Mouse (Mus musculus) neural tube, embryonic 13.5 days (tissue): ENCODE results near the gene Dvl2. TPM values are rescaled to one million over a fixed set of nuclear protein-coding genes. Genes with fewer than 3 reads are reported as not detected.
A peak's percentile ranks its signal among the peaks of the same experiment; 100 is the strongest.

Experiments used
- ATAC-seq: fragments of 200-750 bp; cut with Nextera tagmentation; 2 replicates; pipeline ENCODE4 v1.8.0; 2017; ENCODE audit warnings: low read depth, mild to moderate bottlenecking, moderate TSS enrichment, moderate library complexity
- H3K27ac ChIP-seq: fragments of 300-500 bp; sonication (generic); replicated peaks from 2 replicates; pipeline ENCODE4 v1.5.1; 2015; ENCODE audit warnings: moderate library complexity, mild to moderate bottlenecking, inconsistent platforms
- H3K27me3 ChIP-seq: fragments of 300-500 bp; sonication (generic); 2 replicates; pipeline ENCODE4 v1.6.1; 2015; ENCODE audit warnings: mild to moderate bottlenecking, inconsistent platforms
- H3K36me3 ChIP-seq: fragments of 300-500 bp; sonication (generic); 2 replicates; pipeline ENCODE4 v1.6.1; 2015; ENCODE audit warnings: mild to moderate bottlenecking, inconsistent platforms
- H3K4me1 ChIP-seq: fragments of 300-500 bp; sonication (generic); replicated peaks from 2 replicates; pipeline ENCODE4 v1.6.1; 2015; ENCODE audit warnings: inconsistent platforms
- H3K4me2 ChIP-seq: fragments of 300-500 bp; sonication (generic); 2 replicates; pipeline ENCODE4 v1.6.1; 2015; ENCODE audit warnings: inconsistent platforms, mild to moderate bottlenecking, moderate library complexity
- H3K4me3 ChIP-seq: fragments of 300-500 bp; sonication (generic); 2 replicates; pipeline ENCODE4 v1.5.1; 2015; ENCODE audit warnings: mild to moderate bottlenecking, inconsistent platforms
- H3K9ac ChIP-seq: fragments of 300-500 bp; sonication (generic); 2 replicates; pipeline ENCODE4 v1.6.1; 2015; ENCODE audit warnings: moderate library complexity, mild to moderate bottlenecking, inconsistent platforms
- H3K9me3 ChIP-seq: fragments of 300-500 bp; sonication (generic); 2 replicates; pipeline ENCODE4 v1.6.1; 2016; ENCODE audit warnings: inconsistent platforms
- WGBS: fragments of 180-500 bp; shearing (Covaris S2); methylation state at CpG from one replicate; pipeline ENCODE4 v1.1.7; 2015; 5-methylcytosine and 5-hydroxymethylcytosine counted together
- polyA plus RNA-seq: library from polyadenylated mRNA; unstranded; fragments of >200 nt; fragmentation: Nextera tagmentation; extraction: Ambion mirVana; gene quantifications from 2 replicates; pipeline ENCODE4 v1.2.1, GENCODE M21; 2015

Dvl2 gene
- polyA plus RNA-seq, 1 experiment from 2014 or later = 26.7 TPM

DNA sequence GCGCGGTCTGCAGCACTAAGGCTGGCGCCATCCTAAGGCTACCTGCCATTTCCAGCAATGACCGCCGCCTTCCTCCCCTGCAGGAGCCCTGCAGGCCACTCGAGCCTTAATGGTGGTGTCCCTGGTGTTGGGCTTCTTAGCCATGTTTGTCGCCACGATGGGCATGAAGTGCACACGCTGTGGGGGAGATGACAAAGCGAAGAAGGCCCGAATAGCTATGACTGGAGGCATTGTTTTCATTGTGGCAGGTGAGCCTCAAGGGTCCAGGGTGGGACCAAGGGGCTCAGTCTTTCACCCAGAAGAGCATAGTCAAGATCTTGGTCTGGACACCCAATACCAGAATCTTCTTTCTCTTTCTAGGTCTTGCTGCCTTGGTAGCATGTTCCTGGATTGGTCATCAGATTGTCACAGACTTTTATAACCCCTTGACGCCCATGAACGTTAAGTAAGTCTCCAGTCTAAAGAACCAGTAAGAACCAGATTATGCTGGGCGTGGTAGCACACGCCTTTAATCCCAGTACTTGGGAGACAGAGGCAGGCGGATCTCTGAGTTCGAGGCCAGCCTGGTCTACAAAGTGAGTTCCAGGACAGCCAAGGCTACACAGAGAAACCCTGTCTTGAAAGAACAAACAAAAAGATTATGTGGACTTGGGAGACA, 33.4 kb upstream of the Dvl2 start:
- H3K27ac ChIP-seq = no peak overlapping the region
- H3K36me3 ChIP-seq = peaks cover 42% of the 10 kb centered on the region
- peaks cover 17% of the 10 kb centered on the region for H3K4me1 ChIP-seq
- 37% methylated on average over 17 of the region's 17 CpGs for WGBS
- H3K9me3 ChIP-seq = no peaks in the 10 kb centered on the region
- peaks cover 71% of the 10 kb centered on the region for H3K27me3 ChIP-seq
- ATAC-seq = 0 out of 2 replicates have a peak, but pooled peaks have one; percentile 16
- peak overlapping the region; percentile 48 for H3K4me2 ChIP-seq
- peak overlapping the region; percentile 50; the same call in 1 of the 2 replicates for H3K9ac ChIP-seq
- peak overlapping the region; percentile 26 for H3K4me3 ChIP-seq

DNA sequence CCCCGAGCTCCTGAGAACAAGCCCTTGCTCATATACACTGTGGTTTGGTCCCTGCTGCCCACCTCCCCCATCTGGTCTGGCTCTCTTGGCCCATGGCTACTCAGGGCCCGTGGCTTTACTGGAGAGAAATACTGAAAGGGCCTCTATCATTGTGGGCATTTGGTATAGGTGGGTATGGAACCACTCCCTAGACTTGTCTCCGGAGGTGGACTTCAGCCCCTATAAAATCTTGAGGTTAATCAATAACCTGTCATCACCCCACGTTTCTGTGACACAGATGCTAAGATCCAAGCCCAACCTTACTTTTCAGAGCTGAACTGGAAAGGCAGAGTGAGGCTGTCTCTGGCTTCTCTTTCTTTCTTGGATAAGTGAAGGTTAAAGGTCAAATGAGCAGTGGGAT, 31.6 kb upstream of the Dvl2 start:
- WGBS = 89% methylated on average over 4 of the region's 4 CpGs
- Histone ChIP-seq H3K27ac (no peak overlapping the region), H3K4me2 (no peak overlapping the region), H3K9ac (no peak overlapping the region), H3K9me3 (no peaks in the 10 kb centered on the region), H3K27me3 (peaks cover 53% of the 10 kb centered on the region), H3K4me1 (peaks cover 17% of the 10 kb centered on the region), H3K36me3 (peaks cover 60% of the 10 kb centered on the region), H3K4me3 (no peak overlapping the region)
- ATAC-seq = no peak

- ATAC-seq = no peak
- no peak overlapping the region for H3K27ac ChIP-seq
- no peak overlapping the region for H3K9ac ChIP-seq
- no peak overlapping the region for H3K4me2 ChIP-seq
- peaks cover 74% of the 10 kb centered on the region for H3K36me3 ChIP-seq
- H3K27me3 ChIP-seq = peaks cover 38% of the 10 kb centered on the region
- no peak overlapping the region for H3K4me3 ChIP-seq
- 88% methylated on average over 6 of the region's 6 CpGs for WGBS
- H3K9me3 ChIP-seq = no peaks in the 10 kb centered on the region
- H3K4me1 ChIP-seq = peaks cover 16% of the 10 kb centered on the region
Observed at GRCm38 (mm10) chr11:69970222-69970621, 30.2 kb upstream of the Dvl2 start.

DNA sequence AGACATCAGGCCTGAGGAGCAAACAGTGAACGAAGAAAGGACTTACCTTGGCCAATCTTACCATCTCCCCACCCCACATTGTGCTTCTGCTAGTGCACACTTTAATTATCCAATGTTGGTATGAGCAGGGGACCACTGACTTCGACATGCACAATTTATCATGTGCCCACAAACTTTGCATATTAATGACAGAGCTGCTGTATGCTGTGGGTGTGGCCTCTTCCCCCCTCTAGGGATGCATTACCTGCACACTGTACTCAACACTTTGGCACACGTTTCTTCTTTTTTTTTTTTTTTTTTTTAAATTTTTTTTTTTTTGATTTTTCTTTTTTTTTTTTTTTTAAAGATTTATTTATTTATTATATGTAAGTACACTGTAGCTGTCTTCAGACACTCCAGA, 29.6 kb upstream of the Dvl2 start:
- Histone ChIP-seq H3K27ac (no peak overlapping the region), H3K4me1 (peaks cover 12% of the 10 kb centered on the region), H3K9me3 (no peaks in the 10 kb centered on the region), H3K4me2 (no peak overlapping the region), H3K36me3 (peaks cover 78% of the 10 kb centered on the region), H3K4me3 (no peak overlapping the region), H3K27me3 (peaks cover 33% of the 10 kb centered on the region), H3K9ac (no peak overlapping the region)
- ATAC-seq = no peak
- 82% methylated on average over 3 of the region's 3 CpGs for WGBS

DNA sequence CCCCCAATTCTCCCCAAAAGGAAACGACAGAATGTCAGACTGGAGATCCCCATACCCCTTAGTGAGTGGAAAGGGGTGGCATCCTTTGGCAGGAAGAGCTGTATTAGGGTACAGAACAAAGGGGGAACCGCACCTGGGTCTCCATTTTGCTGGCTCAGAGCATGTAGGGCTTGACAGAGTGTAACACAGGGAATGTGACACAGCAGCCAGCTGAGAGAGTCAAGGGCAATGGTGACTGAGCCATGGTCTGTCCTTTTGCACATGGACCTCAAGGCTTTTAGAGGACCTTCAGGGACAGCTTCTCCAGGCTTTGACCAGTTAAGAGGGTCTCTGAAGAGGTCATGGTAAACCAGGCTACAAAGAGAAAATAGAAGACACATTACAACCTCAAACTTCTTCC, 25.5 kb upstream of the Dvl2 start:
- 95% methylated on average over 2 of the region's 2 CpGs for WGBS
- Histone ChIP-seq H3K4me3 (no peak overlapping the region), H3K27me3 (no peaks in the 10 kb centered on the region), H3K36me3 (peaks cover 79% of the 10 kb centered on the region), H3K4me1 (peaks cover 15% of the 10 kb centered on the region), H3K9ac (no peak overlapping the region), H3K27ac (no peak overlapping the region), H3K9me3 (no peaks in the 10 kb centered on the region), H3K4me2 (no peak overlapping the region)
- ATAC-seq = no peak

- Histone ChIP-seq H3K4me1 (peaks cover 15% of the 10 kb centered on the region), H3K27me3 (no peaks in the 10 kb centered on the region), H3K27ac (no peak overlapping the region), H3K36me3 (peaks cover 69% of the 10 kb centered on the region), H3K9me3 (no peaks in the 10 kb centered on the region), H3K4me3 (no peak overlapping the region), H3K9ac (no peak overlapping the region), H3K4me2 (no peak overlapping the region)
- 86% methylated on average over 4 of the region's 4 CpGs for WGBS
- ATAC-seq = no peak
Observed at GRCm38 (mm10) chr11:69976271-69976670, 24.1 kb upstream of the Dvl2 start.

DNA sequence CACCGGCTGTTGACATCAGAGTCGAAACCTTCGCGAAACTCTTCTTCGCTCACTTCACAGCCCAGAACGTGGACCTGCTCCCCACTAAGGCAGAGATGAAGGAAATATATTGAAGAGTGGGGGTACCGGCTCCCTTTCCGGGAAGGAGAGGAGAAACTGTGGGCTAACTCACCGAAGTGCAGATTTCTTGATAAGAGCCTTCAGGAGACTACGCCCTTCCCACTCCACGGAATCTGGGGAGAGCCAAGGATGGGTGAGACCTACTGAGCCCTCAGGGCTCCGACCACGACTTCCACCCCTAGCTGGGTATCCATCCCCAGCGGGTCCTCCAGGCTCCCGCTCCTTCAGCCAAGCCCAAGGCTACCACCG, 20.6 kb upstream of the Dvl2 start:
- H3K9me3 ChIP-seq = no peaks in the 10 kb centered on the region
- no peaks in the 10 kb centered on the region for H3K27me3 ChIP-seq
- no peak for ATAC-seq
- peak overlapping the region; percentile 87 for H3K4me2 ChIP-seq
- WGBS = 3% methylated on average over 16 of the region's 16 CpGs
- peaks cover 40% of the 10 kb centered on the region for H3K4me1 ChIP-seq
- H3K27ac ChIP-seq = peak overlapping the region; percentile 100
- peak overlapping the region; percentile 99 for H3K4me3 ChIP-seq
- peaks cover 47% of the 10 kb centered on the region for H3K36me3 ChIP-seq
- peak overlapping the region; percentile 87 for H3K9ac ChIP-seq

DNA sequence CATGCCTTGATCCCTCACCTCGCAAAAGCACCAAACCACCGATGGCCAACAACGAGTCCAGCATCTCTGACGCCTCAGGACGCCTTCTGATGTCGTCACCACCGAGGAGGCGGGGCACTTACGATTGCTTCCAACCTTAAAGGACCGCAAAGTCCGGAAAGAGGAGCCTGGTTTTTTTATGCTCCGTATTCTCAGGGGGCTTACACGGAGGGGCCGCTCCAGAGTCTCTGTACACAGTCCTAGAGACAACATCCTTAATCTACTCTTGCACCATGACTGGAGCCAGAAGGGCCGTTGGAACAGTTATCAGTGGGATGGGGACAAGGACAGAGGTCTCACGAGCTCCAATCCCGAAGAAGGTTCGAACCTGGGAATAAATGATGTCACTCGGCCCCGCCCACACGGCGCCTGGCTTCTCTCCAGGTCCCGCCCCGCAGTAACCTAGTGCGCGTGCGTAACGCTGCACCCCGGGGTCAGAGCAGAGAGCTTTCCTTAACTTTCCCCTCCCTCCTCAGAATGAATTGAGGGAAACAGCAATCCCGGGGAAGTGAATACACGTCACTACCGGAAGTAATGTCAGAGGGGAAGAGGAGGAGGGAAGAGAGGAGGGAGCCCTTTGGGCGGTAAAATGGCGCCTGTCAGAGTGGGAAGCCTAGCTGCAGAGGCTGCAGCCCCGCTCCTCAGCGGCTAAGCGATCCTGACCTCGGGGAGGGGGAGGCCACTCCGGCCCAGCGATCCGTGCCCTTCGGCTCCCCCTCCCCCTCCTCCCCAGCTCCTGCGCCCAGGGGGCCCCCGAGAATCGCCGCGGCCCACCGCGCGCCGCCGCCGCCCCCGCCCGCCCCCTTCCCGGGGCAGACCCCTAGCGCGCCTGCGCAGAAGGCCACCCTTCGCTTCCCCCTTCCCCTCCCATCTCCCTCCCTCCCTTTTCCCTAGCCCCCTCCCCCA, 19.9 kb upstream of the Dvl2 start:
- Histone ChIP-seq H3K4me2 (peak overlapping the region; percentile 87), H3K4me1 (peaks cover 40% of the 10 kb centered on the region), H3K9me3 (no peaks in the 10 kb centered on the region), H3K9ac (peak overlapping the region; percentile 100), H3K36me3 (peaks cover 47% of the 10 kb centered on the region), H3K27ac (peak overlapping the region; percentile 100), H3K27me3 (no peaks in the 10 kb centered on the region), H3K4me3 (peak overlapping the region; percentile 99)
- WGBS = under 1% methylated on average over 42 of the region's 60 CpGs
- ATAC-seq = peak; percentile 94

- Histone ChIP-seq H3K4me1 (peaks cover 40% of the 10 kb centered on the region), H3K4me2 (peak within 1 kb of the TSS; percentile 87), H3K27ac (peak within 1 kb of the TSS; percentile 100), H3K4me3 (peak within 1 kb of the TSS; percentile 99), H3K36me3 (peaks cover 46% of the 10 kb centered on the region), H3K9me3 (no peaks in the 10 kb centered on the region), H3K27me3 (no peaks in the 10 kb centered on the region), H3K9ac (peak within 1 kb of the TSS; percentile 100)
- ATAC-seq = peak; percentile 67
- under 1% methylated on average over 38 of the region's 43 CpGs for WGBS
Observed at GRCm38 (mm10) chr11:69981141-69981762, 19.1 kb upstream of the Dvl2 start, which contains the start of gene Ctdnep1. TSS of gene Ctdnep1 (plus strand) at chr11:69981156.

- Histone ChIP-seq H3K4me2 (peak within 1 kb of the TSS; percentile 87), H3K4me3 (peak within 1 kb of the TSS; percentile 99), H3K9ac (peak within 1 kb of the TSS; percentile 100), H3K36me3 (peaks cover 47% of the 10 kb centered on the region), H3K27ac (peak within 1 kb of the TSS; percentile 100), H3K4me1 (peaks cover 40% of the 10 kb centered on the region), H3K27me3 (no peaks in the 10 kb centered on the region), H3K9me3 (no peaks in the 10 kb centered on the region)
- ATAC-seq = no peak
- 67% methylated on average over 8 of the region's 8 CpGs for WGBS
Observed at GRCm38 (mm10) chr11:69982225-69982624, 18.2 kb upstream of the Dvl2 start, which contains the start of gene Elp5. TSS of gene Elp5 (minus strand) at chr11:69982517.

DNA sequence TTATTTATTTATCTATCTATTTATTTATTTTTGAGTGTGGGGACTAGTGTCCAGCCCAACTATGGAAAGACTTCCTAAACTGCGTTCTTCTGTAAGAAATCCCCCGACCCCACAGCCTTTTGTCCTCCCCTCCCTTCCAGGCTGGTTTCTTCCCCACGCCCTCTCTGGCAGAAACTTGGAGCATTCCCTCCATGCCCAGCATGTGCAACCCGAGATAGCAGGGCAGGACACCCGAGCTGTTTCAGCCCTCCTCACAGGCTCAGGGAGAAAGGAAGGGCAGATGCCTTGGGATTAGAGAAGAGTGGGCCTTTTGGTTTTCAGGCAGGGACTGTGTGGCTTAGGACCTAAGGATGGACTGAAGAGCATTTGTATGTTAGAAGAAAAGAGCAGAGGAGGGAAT, 17.5 kb upstream of the Dvl2 start:
- H3K36me3 ChIP-seq = peaks cover 48% of the 10 kb centered on the region
- peaks cover 40% of the 10 kb centered on the region for H3K4me1 ChIP-seq
- ATAC-seq = no peak
- H3K4me2 ChIP-seq = peak overlapping the region; percentile 87
- H3K27ac ChIP-seq = no peak overlapping the region
- WGBS = 43% methylated on average over 5 of the region's 5 CpGs
- peak overlapping the region; percentile 100 for H3K9ac ChIP-seq
- H3K27me3 ChIP-seq = no peaks in the 10 kb centered on the region
- peak overlapping the region; percentile 99 for H3K4me3 ChIP-seq
- H3K9me3 ChIP-seq = no peaks in the 10 kb centered on the region

DNA sequence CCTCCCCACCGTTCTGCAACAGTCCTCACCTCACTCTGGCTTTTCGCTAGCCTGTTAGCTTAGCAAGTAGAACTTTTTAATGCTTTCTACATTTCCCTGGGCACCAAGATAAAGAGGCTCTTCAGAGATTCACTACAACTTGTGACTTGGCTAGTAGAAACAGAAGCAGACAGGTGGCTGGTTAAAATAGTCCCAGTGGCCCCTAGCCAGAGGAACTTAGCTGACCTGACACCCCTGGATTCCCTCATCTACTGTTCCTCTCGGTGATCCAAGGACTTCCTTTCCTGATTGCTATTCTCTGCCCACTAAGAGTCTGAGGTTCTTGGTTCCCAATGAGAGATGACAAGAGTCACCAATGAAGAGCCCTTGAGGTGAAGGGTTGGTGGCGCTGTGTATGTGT, 17.0 kb upstream of the Dvl2 start:
- WGBS = 84% methylated on average over 4 of the region's 4 CpGs
- H3K9me3 ChIP-seq = no peaks in the 10 kb centered on the region
- peak overlapping the region; percentile 100 for H3K9ac ChIP-seq
- no peak for ATAC-seq
- H3K4me3 ChIP-seq = peak overlapping the region; percentile 99; the same call in 1 of the 2 replicates
- H3K4me2 ChIP-seq = peak overlapping the region; percentile 87
- peaks cover 39% of the 10 kb centered on the region for H3K4me1 ChIP-seq
- H3K36me3 ChIP-seq = peaks cover 52% of the 10 kb centered on the region
- no peaks in the 10 kb centered on the region for H3K27me3 ChIP-seq
- H3K27ac ChIP-seq = no peak overlapping the region
